Mouse (Mus musculus) stomach, postnatal 0 days (tissue): ENCODE measurements around the gene Terf2ip. TPM values are rescaled to one million over a fixed set of nuclear protein-coding genes. Genes with fewer than 3 reads are reported as not detected.

Experiments used
- ATAC-seq: fragments of 200-750 bp; cut with Nextera tagmentation; 2 replicates; pipeline ENCODE4 v1.8.0; 2017; ENCODE audit not compliant: low FRiP score, low TSS enrichment
- DNase-seq: peaks from one replicate; pipeline ENCODE4 v3.0.0-alpha.2; 2016; ENCODE audit warnings: low spot score
- H3K27ac ChIP-seq: fragments of 300-500 bp; sonication (generic); replicated peaks from 2 replicates; pipeline ENCODE4 v1.5.1; 2014; ENCODE audit warnings: mild to moderate bottlenecking, control low read depth
- H3K27me3 ChIP-seq: fragments of 300-500 bp; sonication (generic); 2 replicates; pipeline ENCODE4 v1.6.1; 2014; ENCODE audit warnings: low read length; ENCODE audit not compliant: control insufficient read depth, insufficient read depth
- H3K36me3 ChIP-seq: fragments of 300-500 bp; sonication (generic); 2 replicates; pipeline ENCODE4 v1.6.1; 2014; ENCODE audit warnings: low read length, mixed read lengths; ENCODE audit not compliant: control insufficient read depth, insufficient read depth
- H3K4me1 ChIP-seq: fragments of 300-500 bp; sonication (generic); replicated peaks from 2 replicates; pipeline ENCODE4 v1.6.1; 2014; ENCODE audit warnings: antibody characterized with exemption; ENCODE audit not compliant: control insufficient read depth, insufficient read depth
- H3K4me2 ChIP-seq: fragments of 300-500 bp; sonication (generic); replicated peaks from 2 replicates; pipeline ENCODE4 v1.6.1; 2014; ENCODE audit warnings: low read depth, mild to moderate bottlenecking, control low read depth, moderate library complexity
- H3K4me3 ChIP-seq: fragments of 300-500 bp; sonication (generic); 2 replicates; pipeline ENCODE4 v1.5.1; 2014; ENCODE audit warnings: low read depth, low read length, control low read depth
- H3K9ac ChIP-seq: fragments of 300-500 bp; sonication (generic); 2 replicates; pipeline ENCODE4 v1.6.1; 2014; ENCODE audit warnings: mild to moderate bottlenecking, low read length, control low read depth, mixed read lengths
- H3K9me3 ChIP-seq: fragments of 300-500 bp; sonication (generic); 2 replicates; pipeline ENCODE4 v1.6.1; 2016; ENCODE audit warnings: low read length; ENCODE audit not compliant: control insufficient read depth
- CTCF ChIP-seq: IDR thresholded peaks from 2 replicates; pipeline ENCODE4 v1.5.1; 2016; ENCODE audit warnings: antibody characterized with exemption, low read depth, mild to moderate bottlenecking, moderate library complexity
- EP300 ChIP-seq: optimal IDR thresholded peaks from 2 replicates; pipeline ENCODE3; 2016; ENCODE audit warnings: antibody characterized with exemption
- WGBS: fragments of 180-500 bp; shearing (Covaris S2); extraction: QIAGEN DNeasy Blood & Tissue Kit; methylation state at CpG from one replicate; pipeline ENCODE4 v1.1.7; 2014; 5-methylcytosine and 5-hydroxymethylcytosine counted together
- polyA plus RNA-seq: library from polyadenylated mRNA; unstranded; fragments of >200 nt; fragmentation: Nextera tagmentation; extraction: Ambion mirVana; gene quantifications from 2 replicates; pipeline ENCODE4 v1.2.1, GENCODE M21; 2015

Terf2ip gene
- polyA plus RNA-seq, 1 experiment from 2014 or later = 10.2 TPM

- WGBS = 95% methylated on average over 11 of the region's 11 CpGs
- H3K4me2 ChIP-seq = no peak within 1 kb of the TSS
Measured at GRCm38 (mm10) chr8:112014936-112015335, 3.7 kb downstream of the Terf2ip start, which contains the start of gene Gm6793. Gm6793 (minus strand) TSS chr8:112015036.

GRCm38 (mm10) chr8:112029455-112029854, 18.3 kb downstream of the Terf2ip start:
- 75% methylated on average over 7 of the region's 7 CpGs for WGBS
- no peaks in the 10 kb centered on the region for H3K4me1 ChIP-seq
- no peak for DNase-seq
- H3K4me3 ChIP-seq = no peak overlapping the region
- H3K9ac ChIP-seq = no peak overlapping the region
- H3K4me2 ChIP-seq = no peak overlapping the region
- H3K27ac ChIP-seq = no peak overlapping the region
- no peaks in the 10 kb centered on the region for H3K9me3 ChIP-seq
- ATAC-seq = no peak
- TF ChIP-seq CTCF (no peak), EP300 (no peak)
- H3K36me3 ChIP-seq = no peaks in the 10 kb centered on the region
- H3K27me3 ChIP-seq = no peaks in the 10 kb centered on the region

More at GRCm38 (mm10) chr8:112014936-112015335, 3.7 kb downstream of the Terf2ip start, which contains the start of gene Gm6793:
- ATAC-seq (no peak), DNase-seq (no peak)
- Histone ChIP-seq H3K36me3 (0 out of 2 replicates have a peak, but pooled peaks cover 2% of the 10 kb centered on the region), H3K4me1 (peaks cover 2% of the 10 kb centered on the region; the same call in 1 of the 2 replicates), H3K9ac (no peak within 1 kb of the TSS), H3K4me3 (no peak within 1 kb of the TSS), H3K27me3 (no peaks in the 10 kb centered on the region), H3K9me3 (no peaks in the 10 kb centered on the region), H3K27ac (no peak within 1 kb of the TSS)
- TF ChIP-seq CTCF (no peak), EP300 (no peak)

GRCm38 (mm10) chr8:112030663-112031062, 19.5 kb downstream of the Terf2ip start:
- Histone ChIP-seq H3K9ac (no peak overlapping the region), H3K27ac (no peak overlapping the region), H3K4me2 (no peak overlapping the region), H3K4me3 (no peak overlapping the region), H3K27me3 (no peaks in the 10 kb centered on the region), H3K36me3 (no peaks in the 10 kb centered on the region), H3K9me3 (no peaks in the 10 kb centered on the region), H3K4me1 (no peaks in the 10 kb centered on the region)
- TF ChIP-seq CTCF (no peak), EP300 (no peak)
- no peak for ATAC-seq
- no peak for DNase-seq
- WGBS = 53% methylated on average over 6 of the region's 6 CpGs

- Histone ChIP-seq H3K27me3 (no peaks in the 10 kb centered on the region), H3K36me3 (no peaks in the 10 kb centered on the region), H3K4me1 (no peaks in the 10 kb centered on the region), H3K9ac (no peak overlapping the region), H3K4me3 (no peak overlapping the region), H3K4me2 (no peak overlapping the region), H3K27ac (no peak overlapping the region), H3K9me3 (no peaks in the 10 kb centered on the region)
- ATAC-seq = no peak
- DNase-seq = no peak
- TF ChIP-seq CTCF (no peak), EP300 (no peak)
- WGBS = 52% methylated on average over 7 of the region's 7 CpGs
Measured at GRCm38 (mm10) chr8:112033071-112033470, 21.9 kb downstream of the Terf2ip start.

GRCm38 (mm10) chr8:112034603-112035002, 23.4 kb downstream of the Terf2ip start:
- no peak overlapping the region for H3K4me2 ChIP-seq
- H3K9me3 ChIP-seq = no peaks in the 10 kb centered on the region
- peak; percentile 61 for DNase-seq
- H3K4me1 ChIP-seq = no peaks in the 10 kb centered on the region
- no peaks in the 10 kb centered on the region for H3K27me3 ChIP-seq
- no peak overlapping the region for H3K9ac ChIP-seq
- H3K27ac ChIP-seq = no peak overlapping the region
- 13% methylated on average over 8 of the region's 8 CpGs for WGBS
- H3K36me3 ChIP-seq = no peaks in the 10 kb centered on the region
- no peak for TF ChIP-seq EP300
- TF ChIP-seq CTCF = peak; percentile 87
- no peak overlapping the region for H3K4me3 ChIP-seq
- peak; percentile 60 for ATAC-seq

GRCm38 (mm10) chr8:112037521-112037920, 26.3 kb downstream of the Terf2ip start:
- no peaks in the 10 kb centered on the region for H3K27me3 ChIP-seq
- WGBS = 73% methylated on average over 18 of the region's 18 CpGs
- no peak for TF ChIP-seq CTCF
- no peak for TF ChIP-seq EP300
- DNase-seq (no peak), ATAC-seq (no peak)
- H3K36me3 ChIP-seq = no peaks in the 10 kb centered on the region
- H3K27ac ChIP-seq = no peak overlapping the region
- no peak overlapping the region for H3K4me3 ChIP-seq
- H3K9me3 ChIP-seq = no peaks in the 10 kb centered on the region
- no peaks in the 10 kb centered on the region for H3K4me1 ChIP-seq
- H3K9ac ChIP-seq = no peak overlapping the region
- H3K4me2 ChIP-seq = no peak overlapping the region
